Mouse (Mus musculus) layer of hippocampus, adult 2 months (tissue): ENCODE measurements at regions not wholly inside any gene's neighbourhood (a gene's known extent, or its start where the extent isn't known, plus 50 kb on each side); places are given as distances from the start of the nearest gene placed in this dataset.

Experiments
- DNase-seq, 2 experiments: peaks; one replicate each; pipeline ENCODE4 v3.0.0; 2022; ENCODE audit warnings: low spot score in 2 of 2
- H3K27ac ChIP-seq: fragments of 200-600 bp; 2 replicates; pipeline ENCODE4 v1.8.1; 2022
- H3K4me3 ChIP-seq: fragments of 200-600 bp; 2 replicates; pipeline ENCODE4 v1.8.1; 2022; ENCODE audit warnings: mild to moderate bottlenecking
- CTCF ChIP-seq: fragments of 200-600 bp; conservative IDR thresholded peaks from 2 replicates; pipeline ENCODE4 v1.8.1; 2022; ENCODE audit warnings: antibody characterized with exemption, mild to moderate bottlenecking, moderate library complexity

DNA sequence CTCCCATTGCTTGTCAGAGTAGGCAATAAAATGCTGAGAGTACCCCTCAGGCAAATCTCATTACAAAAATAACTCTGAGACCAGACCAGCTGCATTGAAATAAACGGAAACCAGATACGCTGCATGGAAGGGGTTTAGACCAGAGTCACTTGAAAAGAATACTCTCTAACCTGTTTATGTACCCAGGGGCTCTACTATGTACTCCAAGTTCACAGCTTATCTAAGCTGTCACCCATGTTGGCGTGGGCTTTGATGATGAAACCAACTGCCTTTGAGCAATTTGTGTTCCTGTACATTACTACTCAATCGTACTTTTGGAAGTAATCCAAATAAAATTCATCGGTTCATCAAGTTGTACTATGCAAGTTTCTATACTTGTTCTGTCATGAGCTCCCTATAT, 692.3 kb downstream of the Serpinb8 start:
- no peak for DNase-seq
- TF ChIP-seq CTCF, result no peak

DNA sequence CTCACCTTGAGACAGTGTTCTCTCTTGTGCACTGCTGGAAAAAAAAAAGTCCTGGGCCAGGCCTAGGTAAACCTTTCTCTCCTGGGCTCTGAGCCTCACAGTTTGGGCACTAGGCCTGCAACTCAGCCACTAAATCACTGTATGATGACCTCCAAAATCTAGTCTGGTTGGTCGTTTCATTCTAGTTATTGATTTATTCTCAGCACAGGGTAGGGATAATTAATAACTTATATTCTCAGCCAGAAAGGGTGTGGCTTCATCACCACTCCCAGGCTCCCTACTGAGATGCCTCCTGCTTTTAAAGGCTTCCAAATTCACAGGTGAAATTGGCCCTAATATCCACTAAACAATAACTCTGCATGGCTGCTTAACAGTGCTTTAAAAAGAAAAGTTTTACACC, 696.8 kb downstream of the Serpinb8 start:
- H3K27ac ChIP-seq, result no peak overlapping the region
- TF ChIP-seq CTCF, result no peak
- DNase-seq, result no peak
- H3K4me3 ChIP-seq, result no peak overlapping the region

More for the DNA sequence above, 692.3 kb downstream of the Serpinb8 start:
- Histone ChIP-seq H3K4me3 (no peak overlapping the region), H3K27ac (no peak overlapping the region)
